Mouse (Mus musculus): ENCODE results near the gene Iqce. TPM values are rescaled to one million over a fixed set of nuclear protein-coding genes. Genes with fewer than 3 reads are reported as not detected.

Iqce gene
- total and polyA plus RNA-seq, 3 experiments = 2.2 to 11.2 (median 5.3) TPM

GRCm38 (mm10) chr5:140675640-140676039 is 26.5 kb downstream of the Iqce start:
- Histone ChIP-seq H3K4me2 (ENCODE audit: insufficient read depth, low read depth, poor library complexity, severe bottlenecking) (no peak overlapping the region), H3K36me3 (replicated peaks in 1 of 2; ENCODE audit: control insufficient read depth in 1 of 2, insufficient read depth in 1 of 2, low read length in 1 of 2) (peaks cover 12 to 68% of the 10 kb centered on the region in 2 experiments)
- dilution Hi-C loops (cut with MboI; ENCODE audit: extremely low pct_ligation_motif_present, extremely low pct_unique_long_range_greater_than_20kb, low sequenced_read_pairs) = no loop called here

GRCm38 (mm10) chr5:140675079-140675478 is 27.1 kb downstream of the Iqce start:
- in situ Hi-C loops (cut with MboI; ENCODE audit: low pct_ligation_motif_present, low pct_unique_long_range_greater_than_20kb, low sequenced_read_pairs) = loop anchor here (5.0 kb wide), 1 partner anchor 43 kb away; no protein-coding TSS in a partner anchor

More at GRCm38 (mm10) chr5:140675640-140676039, 26.5 kb downstream of the Iqce start:
- DNase-seq (ENCODE audit: extremely low read depth) = no peak
- in situ Hi-C loops (cut with MboI; ENCODE audit: low pct_ligation_motif_present, low pct_unique_long_range_greater_than_20kb, low sequenced_read_pairs) = loop anchor here (5.0 kb wide), 1 partner anchor 43 kb away; no protein-coding TSS in a partner anchor
- H3K79me2 ChIP-seq (replicated peaks; ENCODE audit: control insufficient read depth, extremely low read depth, insufficient read depth, poor library complexity, severe bottlenecking) = no peaks in the 10 kb centered on the region
- peaks cover 0 to 35% of the 10 kb centered on the region in 2 experiments; a peak in 2 of 4 replicates for H3K4me1 ChIP-seq (ENCODE audit: control insufficient read depth in 1 of 2, insufficient read depth in 2 of 2)
- no peaks in the 10 kb centered on the region for H3K9me3 ChIP-seq (replicated peaks; ENCODE audit: low read length)
- no peak overlapping the region for H3K4me3 ChIP-seq (replicated peaks in 1 of 3; ENCODE audit: low read depth in 2 of 3, low read length in 2 of 3, poor library complexity in 1 of 3)
- H3K27ac ChIP-seq (ENCODE audit: insufficient read depth, low read depth) = no peak overlapping the region
- TF ChIP-seq MYC (IDR thresholded peaks at IDR 0.05; ENCODE audit: low read depth, low read length) (no peak), SIN3A (IDR thresholded peaks at IDR 0.05; ENCODE audit: low read length) (no peak), POLR2A (IDR thresholded peaks at IDR 0.05; ENCODE audit: low read depth, low read length) (no peak), ZC3H11A (IDR thresholded peaks at IDR 0.05; ENCODE audit: low read depth, low read length) (no peak), CTCF (conservative IDR thresholded peaks at IDR 0.05 in 1 of 2, IDR thresholded peaks at IDR 0.05 in 1 of 2; ENCODE audit: low read depth in 2 of 2, low read length in 2 of 2) (no peak), MEF2A (IDR thresholded peaks at IDR 0.05; ENCODE audit: borderline replicate concordance, low read depth, low read length) (no peak), EP300 (IDR thresholded peaks at IDR 0.05; ENCODE audit: low read length) (no peak), IRF4 (IDR thresholded peaks at IDR 0.05; ENCODE audit: low read depth, low read length) (no peak), PAX5 (IDR thresholded peaks at IDR 0.05; ENCODE audit: low read length) (no peak), TBP (conservative IDR thresholded peaks at IDR 0.05; ENCODE audit: low read depth, low read length) (no peak), NRF1 (IDR thresholded peaks at IDR 0.05; ENCODE audit: low read depth, low read length) (no peak), MAZ (IDR thresholded peaks at IDR 0.05; ENCODE audit: low read depth, low read length) (no peak), E2F4 (IDR thresholded peaks at IDR 0.05; ENCODE audit: insufficient replicate concordance, low read depth, low read length) (no peak), MXI1 (IDR thresholded peaks at IDR 0.05; ENCODE audit: low read depth, low read length) (no peak), CHD2 (IDR thresholded peaks at IDR 0.05; ENCODE audit: low read length) (no peak), SMC3 (IDR thresholded peaks at IDR 0.05; ENCODE audit: low read depth, low read length) (no peak), UBTF (IDR thresholded peaks at IDR 0.05; ENCODE audit: low read depth, low read length) (no peak)
- no peak overlapping the region for H3K9ac ChIP-seq (ENCODE audit: insufficient read depth, low read depth)
- H3K27me3 ChIP-seq (replicated peaks) = no peaks in the 10 kb centered on the region

More at GRCm38 (mm10) chr5:140675079-140675478, 27.1 kb downstream of the Iqce start:
- no peak overlapping the region for H3K27ac ChIP-seq (ENCODE audit: insufficient read depth, low read depth)
- peaks cover 0 to 33% of the 10 kb centered on the region in 2 experiments; a peak in 2 of 4 replicates for H3K4me1 ChIP-seq (ENCODE audit: control insufficient read depth in 1 of 2, insufficient read depth in 2 of 2)
- H3K4me3 ChIP-seq (replicated peaks in 1 of 3; ENCODE audit: low read depth in 2 of 3, low read length in 2 of 3, poor library complexity in 1 of 3) = no peak overlapping the region
- no peak overlapping the region for H3K4me2 ChIP-seq (ENCODE audit: insufficient read depth, low read depth, poor library complexity, severe bottlenecking)
- no peaks in the 10 kb centered on the region for H3K79me2 ChIP-seq (replicated peaks; ENCODE audit: control insufficient read depth, extremely low read depth, insufficient read depth, poor library complexity, severe bottlenecking)
- no peak overlapping the region for H3K9ac ChIP-seq (ENCODE audit: insufficient read depth, low read depth)
- H3K36me3 ChIP-seq (replicated peaks in 1 of 2; ENCODE audit: control insufficient read depth in 1 of 2, insufficient read depth in 1 of 2, low read length in 1 of 2) = peaks cover 16 to 68% of the 10 kb centered on the region in 2 experiments
- H3K27me3 ChIP-seq (replicated peaks) = no peaks in the 10 kb centered on the region
- no peaks in the 10 kb centered on the region for H3K9me3 ChIP-seq (replicated peaks; ENCODE audit: low read length)
- no peak for TF ChIP-seq RAD21 (IDR thresholded peaks at IDR 0.05; ENCODE audit: low read depth, low read length)
- no peak for TF ChIP-seq JUND (conservative IDR thresholded peaks at IDR 0.05; ENCODE audit: low read depth, low read length)
- TF ChIP-seq GABPA (IDR thresholded peaks at IDR 0.05; ENCODE audit: insufficient replicate concordance, low read depth, low read length) = no peak
- TF ChIP-seq SMC3 (IDR thresholded peaks at IDR 0.05; ENCODE audit: low read depth, low read length) = no peak
- no peak for TF ChIP-seq ELF1 (IDR thresholded peaks at IDR 0.05; ENCODE audit: low read depth, low read length)
- DNase-seq (ENCODE audit: extremely low read depth) = no peak
- dilution Hi-C loops (cut with MboI; ENCODE audit: extremely low pct_ligation_motif_present, extremely low pct_unique_long_range_greater_than_20kb, low sequenced_read_pairs) = no loop called here
